Mouse (Mus musculus) c-Kit-positive CD71-negative TER-119-negative erythroid progenitor cells, embryonic 14.5 days (primary cell): Measurements from ENCODE around the gene Cyp26b1.
"Not testable (repeated sequence)": the region's sequence is repeated elsewhere in the genome, so short reads cannot be mapped to it uniquely, and the experiment has no call there.

Experiments used
- DNase-seq: peaks from one replicate; pipeline ENCODE4 v3.0.0-alpha.2; 2013; ENCODE audit warnings: low read depth

Cyp26b1 gene

DNA sequence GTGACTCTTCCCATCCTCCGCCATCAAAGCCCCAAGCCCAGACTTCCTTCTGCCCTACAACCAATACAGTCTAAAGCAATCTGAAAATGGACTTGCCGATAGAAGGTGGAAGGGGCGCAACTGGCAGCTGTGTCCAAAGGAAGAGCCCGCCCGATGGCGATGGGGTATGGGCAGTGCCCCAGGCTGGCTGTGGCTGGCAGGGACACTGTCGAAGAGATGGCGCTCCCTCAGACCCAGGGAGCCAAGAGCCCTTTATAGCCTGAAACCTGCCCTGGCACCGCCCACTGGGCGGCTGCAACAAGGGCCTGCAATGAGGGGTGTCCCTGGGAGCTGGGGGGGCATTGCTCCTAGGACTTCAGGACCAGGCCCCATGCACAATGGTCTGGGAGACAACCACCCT, at the start of gene Cyp26b1:
TSS of gene Cyp26b1 (minus strand) at position 216 of the 400 bp plus-strand sequence.
- DNase-seq, result no peak

DNA sequence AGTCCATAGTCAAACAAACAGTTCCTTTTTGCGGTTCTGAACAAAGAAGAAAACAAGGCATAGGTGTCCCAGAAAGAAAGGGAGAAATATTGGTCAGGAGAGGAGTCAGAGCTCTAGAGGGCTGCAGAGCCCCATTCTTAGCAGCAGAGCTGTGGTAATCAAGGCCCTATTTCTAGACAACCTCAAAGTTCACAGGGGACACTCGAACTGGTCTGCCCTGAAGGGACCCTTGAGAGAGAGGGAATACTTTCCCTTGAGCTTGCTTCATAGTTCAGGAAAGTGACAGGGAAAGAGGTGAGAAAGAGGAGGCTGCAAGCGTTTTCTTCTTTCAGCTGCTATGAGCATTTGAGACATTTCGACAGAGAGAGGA, 47.3 kb upstream of the Cyp26b1 start:
- no peak for DNase-seq

DNA sequence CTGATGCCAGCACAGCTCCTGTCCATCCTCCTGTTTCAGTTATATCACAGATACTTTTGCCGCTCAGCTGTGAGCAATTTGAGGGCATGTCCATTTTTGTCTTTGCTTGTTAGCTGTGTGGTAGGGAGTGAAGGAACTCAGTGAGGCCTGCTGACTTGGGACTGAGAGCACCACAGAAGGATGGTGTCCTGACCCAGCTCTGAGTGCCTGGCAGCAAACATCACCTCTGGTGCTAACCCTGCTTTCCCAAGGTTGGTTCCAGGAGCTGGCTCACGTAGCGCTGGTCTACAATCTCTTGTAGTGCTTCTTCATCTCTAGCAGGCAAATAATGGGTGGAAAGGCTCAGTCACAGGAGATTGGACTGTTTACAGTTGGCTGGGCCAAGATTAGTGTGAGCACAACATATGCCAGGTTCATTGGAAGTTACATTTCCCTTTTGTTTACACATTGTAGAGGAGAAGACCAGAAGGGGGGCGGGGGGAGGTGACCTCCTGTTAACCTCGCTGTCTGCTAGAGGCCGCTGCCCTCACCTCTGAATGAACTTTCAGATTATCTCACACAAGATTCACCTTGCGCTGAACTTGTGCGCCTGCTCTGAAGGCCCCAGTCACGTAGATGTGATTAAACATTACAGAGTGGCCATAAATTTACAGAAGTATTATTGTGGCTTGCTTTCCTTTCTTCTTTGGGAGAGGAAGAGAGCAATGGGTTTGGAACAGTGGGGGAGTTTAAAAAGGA, 46.8 kb upstream of the Cyp26b1 start:
- DNase-seq, result no peak

DNA sequence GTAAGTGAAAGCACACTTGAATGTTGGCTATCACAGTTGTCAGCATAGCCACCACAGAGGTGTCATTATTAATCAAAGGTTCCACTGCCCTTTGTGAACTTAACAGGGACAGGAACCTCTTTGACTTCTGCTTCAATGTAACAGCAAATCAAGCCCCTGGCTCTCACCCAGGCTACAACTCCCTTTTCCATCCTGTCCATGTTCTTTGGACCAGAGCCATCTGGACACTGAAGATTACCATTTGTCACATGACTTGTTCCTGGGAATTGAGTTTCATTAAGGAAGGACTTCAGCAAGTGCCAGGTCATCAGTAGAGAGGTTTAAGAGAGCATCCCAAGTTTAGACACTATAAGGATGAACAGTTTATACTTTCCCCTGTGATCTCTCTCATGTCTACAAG, 44.5 kb upstream of the Cyp26b1 start:
- no peak for DNase-seq

DNA sequence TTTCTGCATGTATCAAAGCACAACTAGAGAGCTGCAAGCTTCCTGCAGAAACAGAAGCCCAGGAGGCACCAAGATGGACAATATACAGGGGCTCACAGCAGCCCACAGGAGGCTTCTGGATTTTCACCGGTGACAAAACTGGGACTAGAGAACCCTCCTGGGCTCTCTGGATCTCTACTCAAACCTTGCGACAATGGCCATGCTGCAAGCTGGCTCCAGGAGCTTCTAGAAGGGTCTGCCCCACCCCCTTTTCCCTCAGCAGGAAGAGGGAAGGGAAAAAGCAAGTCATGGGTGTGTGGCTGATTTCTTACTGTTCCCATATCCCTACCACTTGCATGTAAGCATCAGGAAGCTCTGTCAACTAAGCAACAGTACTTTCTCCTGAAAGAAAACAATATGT, 37.9 kb upstream of the Cyp26b1 start:
- no peak for DNase-seq

DNA sequence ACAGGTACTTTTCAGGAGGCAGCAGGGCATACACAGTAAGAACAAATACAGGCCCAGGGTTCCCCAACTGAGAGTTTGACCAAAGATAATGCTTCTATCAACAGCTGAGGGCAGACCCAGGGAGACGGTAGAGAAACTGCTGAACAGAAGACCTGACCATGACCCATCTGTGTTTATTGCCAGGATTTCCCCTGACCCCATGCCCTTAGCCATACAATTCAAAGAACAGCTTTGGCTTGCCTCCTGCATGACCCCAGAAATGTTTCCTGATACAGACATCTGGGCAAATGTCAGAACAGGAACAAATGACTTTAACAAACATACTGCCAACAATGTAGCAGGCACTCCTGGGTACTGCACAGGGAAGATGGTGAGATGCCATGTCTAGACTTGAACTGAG, 36.6 kb upstream of the Cyp26b1 start:
- no peak for DNase-seq

DNA sequence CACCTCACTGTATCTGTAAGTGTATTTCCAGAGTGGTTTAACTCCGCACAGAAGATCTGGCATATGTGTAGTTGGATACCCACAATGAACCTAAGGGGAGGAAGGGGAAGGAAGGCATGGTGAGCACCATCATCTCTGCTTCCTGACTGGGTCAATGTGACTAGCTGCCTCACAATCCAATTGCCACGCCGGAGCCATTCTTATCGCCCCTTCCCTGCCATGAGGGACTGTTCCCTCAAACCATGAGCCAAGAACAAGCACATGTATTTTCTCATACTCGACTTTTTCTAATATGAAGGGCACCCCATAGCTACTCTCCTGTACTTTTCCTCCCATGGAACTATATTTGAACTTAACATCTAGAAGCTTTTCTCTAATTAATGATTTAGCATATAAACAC, 35.1 kb upstream of the Cyp26b1 start:
- DNase-seq, result no peak

DNA sequence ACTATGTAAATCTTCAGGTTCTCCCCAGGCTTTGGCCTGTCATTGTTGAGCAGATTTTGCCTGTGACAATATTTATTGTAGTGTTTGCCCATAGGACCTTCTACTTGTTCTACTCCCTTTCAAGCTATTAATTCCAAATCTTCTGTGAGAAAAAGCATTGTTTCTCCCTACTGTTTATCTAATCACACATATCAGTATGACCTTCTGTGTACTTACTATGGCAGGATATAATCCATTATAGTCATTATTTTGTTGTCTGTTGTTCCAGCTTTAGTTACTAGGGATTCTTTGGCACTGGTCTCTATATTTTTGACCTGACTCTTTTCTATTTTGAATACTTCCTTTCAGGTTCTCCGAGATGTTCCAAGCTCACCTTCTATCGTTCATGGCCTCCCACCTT, 32.7 kb upstream of the Cyp26b1 start:
- DNase-seq, result no peak

DNA sequence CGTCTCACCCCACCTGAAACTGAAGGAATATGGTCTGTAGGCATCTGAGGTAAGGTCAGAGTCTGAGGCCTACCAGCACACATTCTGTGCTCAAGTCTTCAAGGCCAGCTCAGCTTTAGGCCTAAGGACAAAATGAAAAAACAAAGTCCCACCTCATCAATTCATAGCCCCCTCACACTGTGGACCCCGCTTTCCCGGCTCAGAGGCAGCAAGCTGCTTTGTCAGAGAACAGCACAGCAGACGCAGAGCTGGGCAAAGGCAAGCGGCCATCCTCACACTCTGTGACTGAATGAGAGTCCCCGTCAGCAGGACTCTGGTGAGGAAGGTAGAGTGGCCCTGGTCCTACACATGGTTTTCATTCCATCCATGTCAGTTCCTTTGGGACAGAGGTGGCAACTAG, 25.5 kb upstream of the Cyp26b1 start:
- DNase-seq, result no peak

DNA sequence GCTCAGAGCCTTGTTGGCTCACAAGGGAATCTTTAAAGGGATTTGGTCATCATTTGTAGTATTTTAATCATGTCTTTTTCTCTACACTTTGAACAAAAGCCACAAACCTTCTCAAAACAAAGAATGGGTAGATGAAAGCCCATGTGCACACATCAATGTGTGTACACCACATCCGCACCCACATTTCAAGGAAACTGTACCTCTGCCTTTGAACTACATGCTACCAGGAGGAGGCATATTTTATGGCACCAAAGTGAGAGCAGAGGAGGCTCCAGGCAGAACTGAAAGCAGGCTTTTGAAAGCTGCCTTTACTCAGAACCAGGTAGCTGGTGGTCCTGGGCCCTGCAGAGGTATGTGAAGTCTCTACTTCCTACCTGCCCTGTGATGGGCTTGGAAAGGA, 23.3 kb upstream of the Cyp26b1 start:
- DNase-seq, result no peak

DNA sequence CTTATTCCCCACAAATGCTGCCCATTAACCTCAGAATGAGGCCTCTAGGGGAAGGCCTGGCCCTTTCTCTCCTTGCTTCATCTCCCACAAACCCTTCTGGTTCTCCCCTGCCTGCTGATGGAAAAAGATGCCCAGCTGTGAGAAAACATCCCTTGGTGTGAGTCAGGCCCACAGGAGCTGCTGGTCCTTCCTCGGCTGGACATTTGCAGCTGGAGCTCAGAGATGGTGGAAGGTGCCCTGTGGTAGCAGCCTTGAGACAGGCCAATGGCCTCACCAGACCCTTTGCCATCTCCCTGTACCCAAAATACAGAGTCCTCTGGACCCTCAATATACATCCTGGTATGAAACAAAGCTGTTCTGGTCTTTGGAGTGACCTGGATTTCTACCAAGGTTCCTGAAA, 22.9 kb upstream of the Cyp26b1 start:
- no peak for DNase-seq

DNA sequence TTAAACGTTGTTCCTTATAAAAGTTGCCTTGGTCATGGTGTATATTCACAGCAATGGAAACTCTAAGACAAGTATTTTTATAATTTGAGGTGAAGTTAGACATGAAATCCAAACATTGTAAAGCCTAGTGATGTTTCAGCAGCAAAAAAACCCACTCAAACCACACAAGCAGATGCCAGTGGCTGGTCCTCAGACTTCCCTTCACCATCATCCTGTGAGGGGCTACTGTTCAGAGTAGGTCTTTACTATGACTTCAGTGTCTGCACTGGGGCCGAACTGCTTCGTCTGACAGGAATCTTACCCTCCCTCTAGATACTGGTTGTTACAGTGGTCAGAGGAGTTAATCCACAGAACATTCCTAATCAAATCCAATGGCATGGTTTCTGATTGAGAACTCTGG, 19.9 kb upstream of the Cyp26b1 start:
- no peak for DNase-seq

DNA sequence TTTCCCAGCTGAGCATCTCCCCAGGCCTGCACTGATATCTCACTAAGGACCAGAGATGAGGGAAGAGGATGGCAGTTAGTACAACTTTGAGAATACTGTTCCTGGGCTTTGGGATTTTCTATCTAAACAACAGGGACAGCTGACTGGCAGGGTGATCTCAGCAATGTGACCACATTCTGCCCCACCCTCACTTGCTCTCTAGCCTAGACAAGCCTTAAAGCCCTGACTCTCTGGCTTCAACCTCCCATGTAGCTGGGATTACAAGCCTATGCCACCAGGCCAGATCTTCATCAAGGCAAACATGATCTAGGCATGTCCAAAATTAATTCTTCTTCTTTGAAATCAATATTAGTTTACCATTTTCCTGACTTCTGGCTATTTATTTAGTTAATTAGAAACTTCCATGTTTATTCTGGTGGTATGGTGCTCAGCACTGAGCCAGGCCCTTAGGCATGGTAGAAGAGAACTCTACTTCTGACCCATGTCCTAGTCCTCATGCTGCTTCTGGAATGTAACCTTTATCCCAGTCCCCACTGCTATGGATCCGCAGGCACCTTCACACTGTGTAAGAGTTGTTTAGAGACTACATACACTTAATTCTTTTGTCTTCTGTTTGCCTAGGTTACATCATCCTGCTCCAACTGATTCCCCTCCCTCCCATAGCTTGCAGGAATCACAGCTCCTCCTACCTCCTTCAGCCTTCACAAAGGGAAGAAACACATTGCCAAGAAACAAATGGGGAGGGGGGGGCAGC, 7.6 kb upstream of the Cyp26b1 start:
- DNase-seq, result no peak

DNA sequence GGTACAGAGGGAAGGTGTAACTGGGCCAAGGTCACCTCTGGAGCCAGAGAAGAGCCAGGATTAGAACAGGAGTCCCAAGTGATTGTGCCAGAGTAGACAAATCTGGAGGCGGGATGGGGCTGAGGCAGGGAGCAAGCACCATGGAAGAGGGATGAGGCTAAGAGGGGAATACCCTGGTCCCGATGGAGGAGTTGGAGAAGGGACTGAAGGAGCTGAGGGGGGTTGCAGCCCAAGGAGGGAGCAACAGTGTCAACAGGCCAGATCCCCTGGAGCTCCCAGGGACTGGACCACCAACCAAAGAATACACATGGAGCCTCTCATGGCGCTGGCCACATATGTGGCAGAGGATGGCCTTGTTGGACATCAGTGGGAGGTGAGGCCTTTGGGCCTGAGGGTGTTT, 5.6 kb upstream of the Cyp26b1 start:
- DNase-seq, result not testable (repeated sequence)

DNA sequence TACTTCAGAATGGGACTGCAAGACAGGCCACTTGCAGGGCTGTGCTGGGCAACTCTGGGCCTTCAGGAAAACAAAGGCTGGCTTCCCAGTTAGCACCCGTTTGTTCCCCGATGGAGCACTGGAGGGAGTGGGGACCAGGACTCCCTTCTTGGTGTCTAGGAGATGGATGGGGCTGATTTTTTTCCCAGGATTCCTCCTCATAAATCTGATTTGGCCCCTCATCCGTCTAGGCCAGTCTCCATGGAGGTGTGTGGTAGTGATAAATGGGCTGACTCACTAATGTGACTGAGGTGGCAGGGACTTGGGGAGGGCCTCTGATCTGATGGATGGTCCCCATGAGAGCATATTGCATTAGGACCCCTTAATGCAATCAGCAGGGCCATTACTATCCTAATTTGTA, 5.0 kb upstream of the Cyp26b1 start:
- DNase-seq, result no peak

DNA sequence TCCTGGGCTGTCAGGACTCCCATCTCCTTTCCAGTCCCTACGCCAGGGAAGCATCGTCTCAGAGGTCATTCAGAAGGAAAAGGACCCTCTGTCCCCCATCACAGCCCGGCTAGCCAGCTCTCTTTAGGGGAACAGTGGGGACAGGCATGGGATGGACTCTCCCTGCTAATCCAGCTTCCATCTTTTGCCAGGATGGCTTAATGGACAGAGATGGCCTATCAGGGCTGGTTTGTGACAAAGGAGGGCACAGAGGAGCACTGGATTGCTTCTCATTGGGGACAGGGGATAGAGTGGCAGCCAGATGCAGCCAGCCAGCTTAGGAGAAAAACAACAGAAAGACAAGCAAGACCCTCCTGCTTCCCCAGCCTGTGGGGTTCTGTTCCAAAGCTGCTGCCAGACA, 918 bp upstream of the Cyp26b1 start:
- no peak for DNase-seq

DNA sequence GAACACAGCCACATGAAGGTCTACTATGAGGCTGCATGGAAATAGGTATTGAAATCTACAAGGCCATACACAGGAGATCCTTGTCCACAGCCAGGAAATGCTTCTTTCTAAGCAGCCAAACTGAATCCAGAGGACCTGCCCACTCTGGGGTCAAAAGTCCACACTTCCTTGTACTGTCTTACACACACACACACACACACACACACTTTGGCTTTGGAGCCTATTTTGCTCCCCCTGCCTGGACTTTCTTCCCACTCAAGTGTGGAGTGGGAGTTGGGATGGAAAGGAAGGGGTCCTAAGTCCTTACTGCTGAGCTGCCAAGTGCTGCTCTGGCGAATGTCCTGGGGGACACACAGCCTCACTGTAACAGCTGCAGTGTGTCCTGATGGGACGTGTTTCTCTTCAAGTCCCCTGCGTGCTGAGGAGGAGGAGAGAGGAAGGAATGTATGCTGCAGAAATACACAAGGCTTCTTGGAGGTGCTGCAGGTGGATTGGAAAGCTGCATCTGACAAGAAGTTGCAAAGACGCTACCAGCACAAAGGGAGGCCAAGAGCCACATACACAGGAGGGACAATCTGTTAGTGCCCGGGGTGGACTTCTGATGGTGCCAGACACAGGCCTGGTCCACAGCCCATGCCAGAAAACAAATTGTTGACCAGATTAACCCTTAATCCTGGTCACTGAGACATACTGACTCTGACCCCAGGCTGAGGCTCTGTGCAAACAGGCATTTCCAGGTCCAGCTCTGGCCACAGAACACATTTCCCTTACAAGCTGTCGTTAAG, 2.6 kb downstream of the Cyp26b1 start:
- DNase-seq, result no peak

DNA sequence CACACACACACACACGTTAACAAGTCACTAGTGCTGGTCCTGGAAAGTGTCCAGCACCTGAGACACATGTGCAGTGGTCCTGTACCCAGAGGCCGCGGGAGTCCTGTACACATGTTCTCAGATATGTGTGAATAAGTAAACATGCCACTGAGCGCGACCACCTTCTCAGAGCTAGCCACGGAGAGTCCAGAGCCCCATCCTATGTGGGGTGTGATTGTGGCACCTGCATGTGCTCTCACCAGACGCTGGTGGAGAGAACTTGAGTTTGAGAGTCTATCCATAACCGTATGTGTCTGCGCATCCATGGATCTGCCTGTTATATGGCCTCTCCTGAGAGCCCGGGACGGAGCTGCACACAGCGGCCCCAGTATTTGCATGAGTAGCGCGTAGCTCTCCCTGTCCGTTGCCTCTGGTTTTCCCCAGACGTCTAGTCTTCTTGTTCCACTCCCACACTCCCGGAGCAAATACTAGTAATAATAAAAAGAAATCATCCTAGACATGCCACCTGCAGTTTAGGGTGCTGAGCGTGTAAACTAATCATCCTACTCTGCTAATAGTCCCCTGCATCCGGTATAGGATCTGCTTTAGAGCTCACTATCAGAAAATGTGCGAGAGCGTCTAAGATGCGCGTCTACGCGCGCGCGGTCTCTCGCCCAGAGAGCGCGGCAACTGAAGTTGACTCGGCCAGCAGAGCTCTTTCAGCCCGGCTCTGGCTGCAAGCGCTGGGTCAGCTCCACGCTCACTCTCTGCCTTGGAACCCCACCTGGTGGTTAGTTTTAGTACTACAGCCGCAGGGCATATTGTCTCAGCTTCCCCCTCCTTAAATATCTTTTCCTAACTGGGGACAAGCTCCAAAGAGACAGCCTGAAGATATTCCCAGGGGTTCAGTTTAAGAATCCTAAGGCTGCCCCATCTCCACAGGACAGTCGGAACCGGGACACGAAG, 3.7 kb downstream of the Cyp26b1 start:
- DNase-seq, result peak; percentile 80

DNA sequence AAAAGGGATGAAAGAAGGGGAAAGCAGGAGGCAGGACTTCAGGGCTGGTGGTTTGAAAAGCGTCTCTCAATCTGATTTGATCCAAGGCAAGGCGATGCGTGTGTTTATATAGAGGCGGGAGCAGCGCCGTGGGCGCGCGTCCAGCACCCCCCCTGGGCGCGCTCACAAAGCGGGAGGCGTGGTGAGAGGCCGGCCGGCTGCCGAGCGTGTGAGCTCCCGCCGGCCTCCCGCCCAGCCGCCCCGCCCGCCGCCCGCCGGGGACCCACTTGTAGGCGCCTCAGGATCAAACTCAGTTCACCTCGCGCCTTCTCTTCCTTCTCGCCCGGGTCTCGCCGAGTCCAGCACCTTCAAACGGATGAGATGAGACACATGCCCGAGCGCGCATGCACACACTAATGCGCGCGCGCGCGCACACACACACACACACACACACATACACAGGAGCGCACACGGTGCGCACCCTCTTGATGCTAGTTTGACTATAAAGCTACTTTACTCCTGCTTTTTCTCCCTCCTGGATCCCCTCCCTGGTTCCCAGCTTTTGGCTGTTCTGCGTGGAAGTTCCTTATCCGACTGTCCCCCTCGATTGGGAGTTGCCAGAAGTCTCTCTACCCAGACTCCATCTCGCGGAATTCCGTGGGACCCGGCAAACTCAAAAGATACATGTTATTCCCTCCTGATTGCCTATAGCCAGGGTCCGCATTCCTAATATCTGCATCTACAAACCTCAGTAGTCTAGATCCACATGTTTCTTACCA, 4.6 kb downstream of the Cyp26b1 start:
- DNase-seq, result no peak

DNA sequence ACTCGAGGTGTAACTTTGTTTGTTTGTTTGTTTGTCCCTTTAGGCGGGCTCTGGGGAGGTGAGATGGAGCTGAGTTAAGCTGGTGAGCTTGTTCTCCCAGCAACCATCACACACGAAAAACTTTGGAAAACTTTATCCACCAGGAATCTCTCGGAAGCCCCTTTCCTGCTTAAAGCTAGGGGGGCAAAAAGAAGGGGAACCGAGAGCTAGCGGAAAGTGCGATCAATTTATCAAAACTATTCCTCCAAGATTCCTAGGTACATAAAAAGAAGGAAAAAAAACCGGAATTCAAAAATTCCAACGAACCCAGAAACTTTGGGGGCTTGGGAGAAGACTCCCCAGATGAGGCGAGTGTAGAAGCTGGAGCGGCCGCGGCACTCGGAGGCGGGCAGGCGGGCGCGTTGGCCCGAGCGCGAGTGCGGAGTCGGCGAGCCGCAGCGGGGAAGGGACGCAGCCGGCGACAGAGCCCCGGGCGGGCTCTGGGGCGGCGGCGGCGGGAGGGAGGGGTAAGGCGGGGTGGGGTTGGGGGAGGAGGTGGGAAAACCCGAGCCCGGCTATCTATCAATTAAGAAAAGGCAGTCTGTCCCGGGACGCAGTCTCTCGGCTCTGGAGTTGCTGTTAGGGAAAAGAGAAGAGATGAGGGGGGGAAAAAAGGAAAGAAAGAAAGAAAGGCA, 5.3 kb downstream of the Cyp26b1 start:
- DNase-seq, result no peak
